Mouse (Mus musculus) embryonic facial prominence, embryonic 11.5 days (tissue): ENCODE data around the gene Mfng. TPM values are rescaled to one million over a fixed set of nuclear protein-coding genes. Genes with fewer than 3 reads are reported as not detected.
A peak's percentile ranks its signal among the peaks of the same experiment; 100 is the strongest.

Experiments
- ATAC-seq: fragments of 200-750 bp; cut with Nextera tagmentation; replicated peaks from 2 replicates; pipeline ENCODE4 v1.8.0; 2017; ENCODE audit warnings: low read depth; ENCODE audit not compliant: insufficient number of reproducible peaks, low FRiP score, low TSS enrichment
- DNase-seq: peaks from one replicate; pipeline ENCODE4 v3.0.0-alpha.2; 2015; ENCODE audit warnings: low spot score
- H3K27ac ChIP-seq: fragments of 300-500 bp; sonication (generic); replicated peaks from 2 replicates; pipeline ENCODE4 v1.5.1; 2014; ENCODE audit warnings: mild to moderate bottlenecking, low read depth, low read length, control low read depth
- H3K27me3 ChIP-seq: fragments of 300-500 bp; sonication (generic); 2 replicates; pipeline ENCODE4 v1.6.1; 2014; ENCODE audit warnings: mild to moderate bottlenecking, low read length, moderate library complexity, mixed read lengths; ENCODE audit not compliant: control insufficient read depth, insufficient read depth
- H3K36me3 ChIP-seq: fragments of 300-500 bp; sonication (generic); replicated peaks from 2 replicates; pipeline ENCODE4 v1.6.1; 2014; ENCODE audit warnings: low read depth, mild to moderate bottlenecking, low read length, moderate library complexity, mixed read lengths; ENCODE audit not compliant: control insufficient read depth, insufficient read depth
- H3K4me1 ChIP-seq: fragments of 300-500 bp; sonication (generic); 2 replicates; pipeline ENCODE4 v1.6.1; 2014; ENCODE audit warnings: low read length, mixed read lengths; ENCODE audit not compliant: control insufficient read depth, insufficient read depth
- H3K4me2 ChIP-seq: fragments of 300-500 bp; sonication (generic); 2 replicates; pipeline ENCODE4 v1.6.1; 2014; ENCODE audit warnings: low read depth, mild to moderate bottlenecking, control low read depth, low read length, moderate library complexity
- H3K4me3 ChIP-seq: fragments of 300-500 bp; sonication (generic); 2 replicates; pipeline ENCODE4 v1.5.1; 2014; ENCODE audit warnings: low read depth, low read length, control low read depth
- H3K9ac ChIP-seq: fragments of 300-500 bp; sonication (generic); replicated peaks from 2 replicates; pipeline ENCODE4 v1.6.1; 2014; ENCODE audit warnings: mild to moderate bottlenecking, control low read depth, low read length
- H3K9me3 ChIP-seq: fragments of 300-500 bp; sonication (generic); replicated peaks from 2 replicates; pipeline ENCODE4 v1.6.1; 2016; ENCODE audit warnings: mild to moderate bottlenecking, low read length, inconsistent platforms, mixed read lengths; ENCODE audit not compliant: control insufficient read depth
- WGBS: fragments of 180-500 bp; shearing (Covaris S2); extraction: QIAGEN DNeasy Blood & Tissue Kit; methylation state at CpG from one replicate; pipeline ENCODE4 v1.1.7; 2014; 5-methylcytosine and 5-hydroxymethylcytosine counted together
- polyA plus RNA-seq: library from polyadenylated mRNA; unstranded; fragments of >200 nt; fragmentation: Nextera tagmentation; extraction: Ambion mirVana; gene quantifications from 2 replicates; pipeline ENCODE4 v1.2.1, GENCODE M21; 2014

Mfng gene
- polyA plus RNA-seq, 1 experiment from 2014 or later, result 15.9 TPM

DNA sequence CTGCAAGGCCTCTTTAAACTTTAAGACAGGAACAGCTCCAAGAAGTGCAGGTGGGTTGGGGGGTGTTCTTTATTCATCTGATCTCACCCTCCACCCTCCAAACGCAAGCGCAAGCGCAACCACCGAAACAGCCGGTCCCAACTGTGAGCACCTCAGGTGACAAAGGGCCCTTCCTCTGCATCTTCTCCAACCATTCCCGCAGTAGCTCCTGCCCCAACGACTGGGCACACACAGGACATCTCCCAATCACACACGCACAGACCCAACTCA lies 23.7 kb upstream of the Mfng start:
- no peaks in the 10 kb centered on the region for H3K36me3 ChIP-seq
- no peak overlapping the region for H3K4me3 ChIP-seq
- no peak overlapping the region for H3K4me2 ChIP-seq
- H3K27me3 ChIP-seq, result peaks cover 8% of the 10 kb centered on the region; the same call in 1 of the 2 replicates
- WGBS, result 80% methylated on average over 8 of the region's 8 CpGs
- DNase-seq (no peak), ATAC-seq (no peak)
- H3K4me1 ChIP-seq, result peaks cover 4% of the 10 kb centered on the region; the same call in 1 of the 2 replicates
- H3K27ac ChIP-seq, result no peak overlapping the region
- no peaks in the 10 kb centered on the region for H3K9me3 ChIP-seq
- no peak overlapping the region for H3K9ac ChIP-seq

DNA sequence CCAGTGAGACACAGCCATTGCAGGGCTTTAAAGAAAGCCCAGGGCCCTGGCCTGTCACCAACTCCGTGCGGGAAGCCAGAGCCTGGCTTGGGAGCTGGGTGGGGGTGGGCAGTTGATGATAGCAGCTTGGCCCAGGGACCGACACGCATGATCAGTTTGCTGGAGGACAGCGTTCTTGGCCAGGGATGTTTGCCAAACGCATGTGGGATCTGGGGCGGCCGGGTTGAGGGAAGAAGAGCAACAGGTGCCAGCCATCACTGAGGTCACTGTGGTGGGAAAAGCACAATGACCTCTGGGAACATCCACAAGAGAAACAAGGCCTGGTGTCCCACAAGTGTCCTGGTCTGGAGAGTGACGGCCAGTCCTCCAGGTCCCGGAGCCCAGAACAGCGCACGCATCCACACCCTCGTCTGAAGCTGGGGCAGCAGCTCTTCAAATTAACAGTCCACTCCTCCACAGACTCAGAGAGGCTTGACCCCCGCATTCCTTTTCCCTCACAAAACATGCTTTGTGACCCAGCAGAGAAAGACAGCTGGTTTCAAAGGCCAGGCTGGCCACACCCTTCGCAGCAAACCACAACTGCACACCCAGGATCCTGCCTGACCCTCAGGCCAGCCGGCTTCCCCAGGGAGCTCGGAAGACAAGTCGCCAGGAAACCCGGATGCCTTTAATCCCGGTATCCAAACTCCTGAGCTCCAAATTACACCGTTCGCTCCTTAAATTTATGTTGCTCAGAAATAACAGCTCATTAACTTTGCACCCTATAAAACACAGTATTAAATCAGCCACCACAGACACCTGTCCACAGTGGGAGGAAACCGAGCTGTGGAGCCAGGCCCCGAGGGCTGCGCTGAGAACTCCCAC lies 23.2 kb upstream of the Mfng start:
- Histone ChIP-seq H3K4me1 (peaks cover 4% of the 10 kb centered on the region; the same call in 1 of the 2 replicates), H3K9ac (no peak overlapping the region), H3K9me3 (no peaks in the 10 kb centered on the region), H3K4me2 (no peak overlapping the region), H3K36me3 (no peaks in the 10 kb centered on the region), H3K4me3 (no peak overlapping the region), H3K27ac (no peak overlapping the region), H3K27me3 (peaks cover 3% of the 10 kb centered on the region; the same call in 1 of the 2 replicates)
- 30% methylated on average over 25 of the region's 25 CpGs for WGBS
- no peak for DNase-seq
- ATAC-seq, result no peak

DNA sequence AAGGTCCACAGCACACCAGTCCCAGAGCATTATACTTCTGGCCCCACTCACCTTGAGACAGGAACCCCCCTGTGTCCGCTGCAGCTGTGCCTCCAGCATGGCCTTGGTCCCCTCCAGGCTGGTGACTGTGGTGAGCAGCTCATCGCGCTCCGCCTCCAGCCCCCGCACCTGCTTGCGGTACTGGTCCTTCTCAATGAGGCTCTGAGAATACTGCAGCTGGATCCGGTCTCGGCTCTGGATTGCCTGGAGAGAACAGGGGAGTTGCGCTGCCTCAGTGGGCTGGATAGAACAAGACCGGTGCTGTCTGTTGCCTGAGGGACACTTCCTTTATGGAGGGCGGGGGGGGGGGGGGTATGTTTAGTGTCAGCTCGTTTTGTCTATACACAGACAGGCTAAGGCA lies 17.7 kb upstream of the Mfng start:
- Histone ChIP-seq H3K36me3 (no peaks in the 10 kb centered on the region), H3K9ac (no peak overlapping the region), H3K9me3 (no peaks in the 10 kb centered on the region), H3K4me3 (no peak overlapping the region), H3K4me1 (no peaks in the 10 kb centered on the region; the same call in 1 of the 2 replicates), H3K27ac (no peak overlapping the region), H3K27me3 (no peaks in the 10 kb centered on the region), H3K4me2 (no peak overlapping the region)
- WGBS, result 79% methylated on average over 12 of the region's 12 CpGs
- DNase-seq (no peak), ATAC-seq (no peak)

DNA sequence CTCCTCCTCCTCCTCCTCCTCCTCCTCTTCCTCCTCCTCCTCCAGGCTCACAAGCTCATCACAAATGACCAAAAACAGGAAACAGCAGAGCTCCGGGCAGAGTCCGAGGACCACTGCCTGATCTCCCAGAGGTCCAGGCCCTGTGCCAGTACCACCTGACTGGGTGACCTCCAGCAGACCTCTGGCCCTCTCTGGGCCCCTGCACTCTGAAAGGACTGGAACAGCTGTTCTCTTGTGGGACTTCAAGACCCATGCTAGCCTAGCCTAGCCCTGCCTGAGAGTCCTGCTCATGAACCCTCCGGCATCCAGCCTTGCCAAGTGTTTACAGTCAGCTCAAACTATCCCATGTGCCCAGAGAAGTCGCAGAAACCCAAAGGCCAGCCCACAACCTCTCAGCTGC lies 17.2 kb upstream of the Mfng start:
- no peak for ATAC-seq
- Histone ChIP-seq H3K9me3 (no peaks in the 10 kb centered on the region), H3K4me2 (no peak overlapping the region), H3K27ac (no peak overlapping the region), H3K4me1 (no peaks in the 10 kb centered on the region), H3K27me3 (no peaks in the 10 kb centered on the region), H3K9ac (no peak overlapping the region), H3K4me3 (no peak overlapping the region), H3K36me3 (no peaks in the 10 kb centered on the region)
- no peak for DNase-seq
- 31% methylated on average over 4 of the region's 4 CpGs for WGBS

DNA sequence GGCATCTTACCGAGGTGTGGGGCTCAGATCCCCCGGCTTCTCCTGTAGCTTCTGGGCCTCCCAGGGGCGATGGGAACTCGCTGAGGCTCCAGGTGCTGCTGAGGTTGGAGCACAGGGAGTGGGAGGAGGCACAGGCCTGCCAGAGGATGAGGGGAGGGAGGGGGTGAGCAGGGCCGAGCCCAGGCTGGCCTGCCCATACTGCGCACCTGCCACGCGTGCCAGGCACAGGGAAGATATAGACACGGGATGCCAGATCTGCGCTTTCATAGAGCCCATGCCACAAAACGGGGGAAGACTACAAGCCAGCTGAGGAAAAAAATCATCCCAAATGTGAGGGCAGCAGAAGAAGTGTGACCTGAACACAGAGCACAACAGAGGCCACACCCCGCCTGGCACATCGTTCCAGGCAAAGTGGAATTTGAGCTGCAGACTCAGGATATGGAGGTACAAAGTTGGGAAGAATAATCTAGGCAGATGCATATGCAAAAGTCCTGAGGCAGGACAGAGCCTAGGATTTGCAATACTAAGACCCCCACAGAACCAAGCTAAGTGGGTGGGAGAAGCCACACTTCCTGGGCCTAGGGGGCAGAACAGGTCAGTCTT lies 16.5 kb upstream of the Mfng start:
- 84% methylated on average over 13 of the region's 13 CpGs for WGBS
- DNase-seq (no peak), ATAC-seq (no peak)
- Histone ChIP-seq H3K36me3 (no peaks in the 10 kb centered on the region), H3K4me1 (no peaks in the 10 kb centered on the region), H3K27me3 (no peaks in the 10 kb centered on the region), H3K9me3 (no peaks in the 10 kb centered on the region), H3K27ac (no peak overlapping the region), H3K4me2 (no peak overlapping the region), H3K9ac (no peak overlapping the region), H3K4me3 (no peak overlapping the region)

DNA sequence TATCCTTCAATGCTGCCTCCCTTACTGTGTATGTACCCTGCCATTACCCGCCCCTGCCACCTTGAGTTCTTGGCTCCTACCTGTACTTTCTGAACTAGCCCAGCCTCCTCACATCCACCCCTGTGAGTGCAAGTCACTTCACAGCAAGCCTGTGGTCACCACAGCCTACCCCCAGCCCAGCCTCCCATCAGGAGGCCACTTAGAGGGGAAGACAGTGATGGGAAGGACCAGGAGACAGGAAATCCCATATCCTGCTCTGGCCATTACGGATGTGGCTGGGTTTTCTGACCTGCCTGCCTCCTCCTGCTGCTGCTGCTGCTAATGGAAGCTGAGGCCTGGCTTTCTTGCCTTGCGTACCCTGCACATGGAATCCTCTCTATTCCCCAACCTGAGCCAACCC lies 14.8 kb upstream of the Mfng start:
- Histone ChIP-seq H3K36me3 (no peaks in the 10 kb centered on the region), H3K9ac (no peak overlapping the region), H3K27ac (no peak overlapping the region), H3K4me1 (no peaks in the 10 kb centered on the region), H3K4me2 (no peak overlapping the region), H3K4me3 (no peak overlapping the region), H3K27me3 (no peaks in the 10 kb centered on the region), H3K9me3 (no peaks in the 10 kb centered on the region)
- no peak for DNase-seq
- 72% methylated on average over 3 of the region's 3 CpGs for WGBS
- ATAC-seq, result no peak

DNA sequence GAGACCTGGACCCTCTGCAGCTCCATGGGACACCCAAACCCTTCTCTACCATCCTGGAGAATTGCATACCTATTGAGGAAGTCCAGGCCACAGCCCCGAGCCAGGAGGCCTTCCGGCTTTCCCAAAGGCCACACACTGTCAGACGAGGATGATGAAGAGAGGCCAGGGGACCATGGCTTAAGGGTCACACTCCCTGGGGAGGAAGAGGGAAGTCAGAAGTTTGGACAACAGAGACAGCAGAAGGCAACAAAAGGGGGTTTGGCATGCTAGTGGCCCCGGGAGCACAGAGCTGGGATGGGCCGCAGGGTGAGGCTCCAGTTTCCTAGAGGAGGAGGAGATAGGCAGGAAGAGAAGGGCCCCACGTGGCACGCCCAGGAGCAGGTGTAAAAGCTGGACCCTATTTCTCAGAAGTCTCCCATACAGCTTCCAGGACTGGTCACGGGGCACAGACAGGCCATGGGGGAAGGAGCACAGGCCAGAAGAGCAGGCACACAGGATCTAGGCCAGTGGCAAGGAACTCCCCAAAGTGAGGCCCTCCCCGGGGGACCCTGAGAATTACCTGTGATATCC lies 14.1 kb upstream of the Mfng start:
- Histone ChIP-seq H3K27ac (peak overlapping the region; percentile 35; the same call in 1 of the 2 replicates), H3K4me1 (no peaks in the 10 kb centered on the region), H3K4me3 (no peak overlapping the region), H3K27me3 (no peaks in the 10 kb centered on the region), H3K4me2 (no peak overlapping the region), H3K36me3 (no peaks in the 10 kb centered on the region), H3K9ac (no peak overlapping the region), H3K9me3 (no peaks in the 10 kb centered on the region)
- DNase-seq, result no peak
- 61% methylated on average over 9 of the region's 9 CpGs for WGBS
- no peak for ATAC-seq

DNA sequence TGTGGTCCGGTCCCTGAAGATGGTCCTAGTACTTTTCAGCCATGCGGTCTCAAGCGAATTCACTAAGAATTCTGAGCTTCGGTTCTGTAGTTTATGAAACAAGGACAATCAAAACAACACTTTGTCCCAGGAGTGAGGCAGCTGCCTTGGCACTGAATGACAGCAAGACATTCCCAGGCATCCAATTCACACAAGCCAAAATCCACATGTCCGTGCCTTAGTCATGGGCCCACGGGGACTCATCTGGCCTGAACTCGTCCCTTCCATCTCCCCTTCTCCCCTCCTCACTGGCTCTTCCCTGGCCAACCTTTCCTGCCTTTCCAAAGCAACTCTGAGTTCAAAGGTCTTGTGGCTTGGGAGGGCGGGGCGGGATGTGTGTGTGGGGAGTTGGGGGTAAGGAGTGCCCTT lies 13.1 kb upstream of the Mfng start:
- WGBS, result 73% methylated on average over 9 of the region's 9 CpGs
- Histone ChIP-seq H3K9me3 (no peaks in the 10 kb centered on the region), H3K4me1 (no peaks in the 10 kb centered on the region), H3K27me3 (no peaks in the 10 kb centered on the region), H3K4me2 (no peak overlapping the region), H3K27ac (no peak overlapping the region), H3K9ac (no peak overlapping the region), H3K4me3 (no peak overlapping the region), H3K36me3 (no peaks in the 10 kb centered on the region)
- ATAC-seq (no peak), DNase-seq (no peak)
